ENCODE assay signal across 8 mouse cellular contexts in genomic region chr13:107891946-107892345, GRCm38 (mm10).
DNase-seq lines count a peak whose midpoint lies in the region; ATAC-seq lines count a peak whose summit lies in the region.

No protein-coding gene starts in this region.

- H3K27me3 ChIP-seq in megakaryocyte, embryonic 14.5 days (replicated peaks) = no peaks in the 10 kb centered on the region
- peaks cover 17% of the 10 kb centered on the region for H3K27me3 ChIP-seq in forebrain, embryonic 12.5 days
- H3K27me3 ChIP-seq in limb, embryonic 12.5 days = peaks cover 21% of the 10 kb centered on the region
- H3K27me3 ChIP-seq in stomach, embryonic 15.5 days (replicated peaks) = no peaks in the 10 kb centered on the region

- DNase-seq in gastrocnemius, adult 8-10 months (ENCODE audit: low spot score in 2 of 2) = no peak
- no peak for DNase-seq in ovary, postnatal 14 days (ENCODE audit: low spot score)
- DNase-seq in layer of hippocampus, adult 11-12 months (ENCODE audit: low spot score) = no peak

- H3K9ac ChIP-seq in forebrain, embryonic 12.5 days = peak overlapping the region; percentile 80
- H3K9ac ChIP-seq in limb, embryonic 12.5 days (replicated peaks) = no peak overlapping the region; the same call in 1 of the 2 replicates
- H3K9ac ChIP-seq in stomach, embryonic 15.5 days = no peak overlapping the region

- H3K36me3 ChIP-seq in megakaryocyte, embryonic 14.5 days (replicated peaks; ENCODE audit: low read length) = no peaks in the 10 kb centered on the region
- H3K36me3 ChIP-seq in forebrain, embryonic 12.5 days (replicated peaks) = no peaks in the 10 kb centered on the region
- H3K36me3 ChIP-seq in limb, embryonic 12.5 days = no peaks in the 10 kb centered on the region
- H3K36me3 ChIP-seq in stomach, embryonic 15.5 days = no peaks in the 10 kb centered on the region

- H3K27ac ChIP-seq in forebrain, embryonic 12.5 days = 0 out of 2 replicates have a peak overlapping the region, but pooled peaks have one; percentile 99
- H3K27ac ChIP-seq in limb, embryonic 12.5 days = no peak overlapping the region
- H3K27ac ChIP-seq in stomach, embryonic 15.5 days = peak overlapping the region; percentile 99; the same call in 1 of the 2 replicates

- ATAC-seq in megakaryocyte, adult 5-6 weeks (ENCODE audit: poor library complexity, severe bottlenecking) = no peak
- ATAC-seq in forebrain, embryonic 12.5 days (ENCODE audit: low FRiP score) = no peak
- no peak for ATAC-seq in limb, embryonic 12.5 days (ENCODE audit: insufficient number of reproducible peaks, insufficient read depth, low FRiP score, low TSS enrichment, low read depth)
- ATAC-seq in stomach, embryonic 15.5 days (ENCODE audit: insufficient read depth, low FRiP score, low read depth) = no peak

- H3K9me3 ChIP-seq in megakaryocyte, embryonic 14.5 days = no peaks in the 10 kb centered on the region
- no peaks in the 10 kb centered on the region for H3K9me3 ChIP-seq in forebrain, embryonic 12.5 days
- no peaks in the 10 kb centered on the region for H3K9me3 ChIP-seq in limb, embryonic 12.5 days
- no peaks in the 10 kb centered on the region for H3K9me3 ChIP-seq in stomach, embryonic 15.5 days

- H3K4me1 ChIP-seq in megakaryocyte, embryonic 14.5 days = peaks cover 57% of the 10 kb centered on the region
- H3K4me1 ChIP-seq in forebrain, embryonic 12.5 days = peaks cover 19% of the 10 kb centered on the region
- peaks cover 14% of the 10 kb centered on the region for H3K4me1 ChIP-seq in limb, embryonic 12.5 days (replicated peaks)
- peaks cover 11% of the 10 kb centered on the region; the same call in 1 of the 2 replicates for H3K4me1 ChIP-seq in stomach, embryonic 15.5 days

- peak overlapping the region; percentile 78 for H3K4me2 ChIP-seq in forebrain, embryonic 12.5 days
- H3K4me2 ChIP-seq in limb, embryonic 12.5 days = peak overlapping the region; percentile 82
- H3K4me2 ChIP-seq in stomach, embryonic 15.5 days = peak overlapping the region; percentile 80

- peak overlapping the region; percentile 99 for H3K4me3 ChIP-seq in megakaryocyte, embryonic 14.5 days (replicated peaks)
- H3K4me3 ChIP-seq in forebrain, embryonic 12.5 days (replicated peaks) = peak overlapping the region; percentile 95
- peak overlapping the region; percentile 85 for H3K4me3 ChIP-seq in limb, embryonic 12.5 days (replicated peaks)
- peak overlapping the region; percentile 90 for H3K4me3 ChIP-seq in stomach, embryonic 15.5 days (replicated peaks)

- WGBS in forebrain, embryonic 12.5 days = 11% methylated on average over 11 of the region's 11 CpGs
- WGBS in limb, embryonic 12.5 days = 13% methylated on average over 11 of the region's 11 CpGs
- 7% methylated on average over 11 of the region's 11 CpGs for WGBS in stomach, embryonic 15.5 days
